Mouse (Mus musculus) cerebellum, adult 18-20 months (tissue): ENCODE results near the gene Dnmt3c.
A peak's percentile ranks its signal among the peaks of the same experiment; 100 is the strongest.

ENCODE experiments used
- DNase-seq, 2 experiments: peaks; one replicate each; pipeline ENCODE4 v3.0.0; 2021

Dnmt3c gene

DNA sequence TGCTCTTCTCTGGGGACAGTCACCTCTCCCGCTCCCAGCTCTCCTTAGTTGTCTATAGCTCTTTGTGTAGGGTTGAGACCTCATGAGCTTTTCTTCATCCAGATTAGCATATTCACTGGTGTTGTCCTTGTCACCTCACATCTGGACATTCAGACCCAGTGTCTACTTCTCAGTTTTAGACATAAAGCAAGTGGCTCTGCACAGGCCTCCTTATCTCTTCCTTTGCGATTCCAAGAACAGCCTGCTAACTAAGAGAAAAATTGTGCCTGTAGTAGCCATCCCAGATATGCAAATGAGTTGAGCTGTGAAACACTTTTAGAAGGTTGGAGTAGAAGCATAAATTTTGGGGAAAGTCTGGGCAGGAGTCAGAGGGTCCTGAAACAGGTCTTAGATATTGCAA, 28.0 kb downstream of the Dnmt3c start:
- no peak for DNase-seq

DNA sequence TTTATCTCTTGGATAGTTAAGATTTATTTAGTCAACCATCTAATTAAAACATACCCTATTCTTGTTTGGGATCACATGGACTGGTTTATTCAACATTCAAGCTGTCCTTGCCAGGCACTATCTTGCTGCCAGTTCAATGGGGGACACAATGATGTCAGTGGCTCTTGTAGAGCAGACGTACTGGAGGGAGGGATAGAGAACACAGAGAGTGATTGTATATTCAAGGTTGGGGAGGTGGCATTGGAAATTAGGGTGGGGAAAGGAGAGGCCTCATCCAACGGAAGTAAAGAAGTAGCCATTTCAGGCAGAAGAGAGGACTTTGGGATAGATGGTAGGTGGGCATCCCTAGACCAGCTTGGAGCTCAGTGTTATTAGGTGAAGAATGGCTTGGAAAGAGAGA, 28.4 kb downstream of the Dnmt3c start:
- no peak for DNase-seq

DNA sequence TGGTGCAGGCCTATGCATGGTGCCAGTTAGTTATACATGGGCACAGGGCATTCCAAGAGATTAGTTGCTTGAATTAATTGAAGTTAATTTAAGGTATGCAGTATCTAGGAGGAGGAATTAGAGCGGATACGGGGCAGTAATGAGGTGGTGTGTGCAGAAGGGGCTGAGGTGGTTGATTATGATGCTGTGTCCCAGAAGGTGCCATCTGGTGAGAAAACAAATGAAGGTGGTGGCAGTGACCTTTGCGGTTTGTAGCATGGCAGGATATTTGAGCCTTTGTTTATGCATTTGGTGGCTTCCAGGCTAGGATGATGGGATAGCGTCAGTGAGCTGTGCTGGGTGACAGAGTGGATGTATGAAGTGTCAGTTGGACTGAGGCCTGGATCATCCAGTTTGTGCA, 28.8 kb downstream of the Dnmt3c start:
- no peak for DNase-seq

DNA sequence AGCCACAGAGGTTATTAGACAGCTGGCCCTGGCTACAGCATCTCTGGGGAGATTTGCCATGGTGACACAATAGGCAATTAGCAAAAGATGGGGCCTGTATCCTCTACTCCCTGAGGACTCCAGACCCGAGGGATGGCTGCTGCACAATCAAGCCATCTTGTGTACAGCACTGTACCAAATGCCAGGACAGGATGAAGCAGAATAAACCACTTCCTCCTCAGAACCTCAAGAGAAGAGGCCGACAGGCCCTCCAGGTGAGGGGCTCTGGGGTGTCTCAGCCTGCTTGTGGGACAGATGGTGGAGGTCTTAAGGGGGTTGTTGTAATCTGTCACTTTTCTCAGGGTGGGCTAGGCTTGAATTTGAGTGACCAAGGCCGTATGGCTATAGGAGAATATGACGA, 37.6 kb downstream of the Dnmt3c start:
- DNase-seq = no peak

DNA sequence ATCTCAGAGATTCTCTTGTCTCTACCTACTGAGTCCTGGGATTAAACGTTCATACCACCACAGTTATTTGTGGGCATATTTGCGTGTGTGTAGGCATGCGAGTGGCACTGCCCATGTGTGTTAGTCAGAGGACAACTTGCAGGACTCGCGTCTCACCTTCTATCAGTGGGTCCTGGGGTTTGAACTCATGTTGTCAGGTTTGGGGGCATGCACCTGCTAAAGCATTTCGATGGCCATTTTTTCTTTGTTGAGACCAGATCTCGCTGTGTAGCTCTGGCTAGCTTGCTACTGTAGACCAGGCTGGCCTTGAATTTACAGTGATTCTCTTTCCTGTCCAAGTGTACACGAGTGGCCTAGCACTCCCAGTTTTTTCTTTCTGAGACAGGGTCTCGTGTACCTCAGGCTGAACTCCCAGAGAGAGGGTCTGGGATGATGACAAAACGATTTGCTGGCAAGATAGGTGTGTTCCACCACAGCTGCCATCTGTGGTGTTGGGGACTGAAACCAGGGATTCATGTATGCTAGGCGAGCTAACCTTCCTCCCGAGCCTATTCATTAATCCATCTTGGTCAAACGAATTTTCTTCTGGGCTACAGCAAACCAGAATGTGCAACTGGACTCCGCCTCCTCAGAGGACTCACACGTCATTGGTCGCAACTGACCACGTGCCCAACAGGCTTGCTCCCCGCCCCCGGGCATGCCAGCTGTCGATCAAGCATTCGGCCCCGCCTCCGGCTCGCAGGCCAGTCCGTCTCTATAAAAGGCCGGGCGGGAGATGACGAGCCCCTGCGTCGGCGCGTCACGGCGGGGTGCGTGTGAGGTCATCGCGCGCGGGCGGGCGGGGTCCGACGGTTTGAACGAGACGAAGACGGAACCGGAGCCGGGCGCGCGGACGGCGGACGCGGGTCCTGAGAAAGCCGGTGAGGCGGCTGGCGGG, 44.3 kb downstream of the Dnmt3c start, which contains the start of gene Mapre1:
Gene Mapre1 (plus strand): TSS at position 775 of the 937 bp plus-strand sequence.
- DNase-seq = peak; percentile 99 to 100

DNA sequence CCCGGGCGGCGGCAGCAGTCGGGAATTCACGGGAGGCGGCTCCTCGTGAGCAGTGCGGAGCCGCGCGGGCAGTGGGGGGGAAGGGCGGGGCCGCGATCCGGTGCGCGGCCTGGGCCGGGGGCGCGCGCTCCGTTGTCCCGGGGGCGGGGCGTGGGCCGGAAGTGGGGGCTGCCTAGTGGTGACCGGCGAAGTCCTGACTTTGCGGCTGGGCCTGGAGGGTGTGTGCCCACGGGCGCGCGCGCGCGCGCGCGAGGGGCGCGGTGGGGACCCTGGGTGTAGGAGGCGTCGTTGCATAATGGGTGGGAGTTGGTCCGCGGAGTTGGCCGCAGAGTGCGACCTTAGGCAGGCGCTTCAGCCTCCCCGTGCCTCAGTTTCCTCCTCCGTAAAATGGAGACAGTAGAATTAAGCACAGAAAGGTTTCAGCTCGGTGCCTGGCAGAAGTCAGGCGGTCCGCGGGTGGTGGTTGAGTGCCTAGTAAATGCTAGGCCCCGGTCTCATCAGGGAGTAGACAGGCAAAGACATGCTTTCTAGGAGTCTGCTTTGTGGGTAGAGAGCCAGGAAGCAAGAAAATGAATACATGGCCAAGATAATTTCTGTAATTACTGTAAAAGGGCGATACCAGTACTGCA, 45.1 kb downstream of the Dnmt3c start:
- peak in 1 of 2 experiments; percentile 45 for DNase-seq

DNA sequence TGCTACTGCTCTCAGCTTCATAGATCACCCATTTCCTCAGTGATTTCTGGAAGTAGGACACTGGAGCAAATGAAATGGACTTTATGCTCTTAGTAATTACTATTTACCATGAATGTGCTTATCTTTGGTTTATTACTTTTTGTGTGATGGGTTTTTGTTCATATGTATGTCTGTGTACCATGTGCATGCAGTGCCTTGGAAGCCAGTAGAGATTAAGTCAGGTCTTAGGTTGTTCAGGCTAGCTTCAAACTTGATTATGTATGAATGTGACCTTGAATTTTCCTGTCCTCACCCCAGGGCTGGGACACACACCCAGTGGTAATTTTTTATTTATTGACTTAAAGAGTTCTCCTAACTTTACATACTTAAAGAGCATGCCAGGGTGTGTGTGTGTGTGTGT, 51.5 kb downstream of the Dnmt3c start:
- DNase-seq = no peak

DNA sequence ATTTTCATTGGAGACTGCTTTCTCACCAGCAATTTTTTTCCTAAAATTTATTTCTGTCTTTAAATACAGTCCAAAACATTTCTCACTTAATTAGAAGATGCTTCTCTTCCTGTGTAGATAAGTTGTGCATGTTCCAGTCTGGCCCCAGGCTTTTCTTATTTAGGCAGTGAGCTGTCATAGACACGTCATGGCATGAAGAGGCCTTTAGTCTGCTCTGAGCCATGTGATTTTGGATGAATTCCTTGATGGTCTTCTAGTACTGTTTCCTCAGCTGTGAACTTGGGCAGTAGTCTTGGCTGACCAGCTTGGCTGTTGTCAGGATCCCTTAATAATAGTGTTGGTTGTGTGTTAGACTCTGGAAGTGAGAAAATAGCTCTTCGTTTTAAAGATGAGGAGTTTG, 53.9 kb downstream of the Dnmt3c start:
- no peak for DNase-seq

DNA sequence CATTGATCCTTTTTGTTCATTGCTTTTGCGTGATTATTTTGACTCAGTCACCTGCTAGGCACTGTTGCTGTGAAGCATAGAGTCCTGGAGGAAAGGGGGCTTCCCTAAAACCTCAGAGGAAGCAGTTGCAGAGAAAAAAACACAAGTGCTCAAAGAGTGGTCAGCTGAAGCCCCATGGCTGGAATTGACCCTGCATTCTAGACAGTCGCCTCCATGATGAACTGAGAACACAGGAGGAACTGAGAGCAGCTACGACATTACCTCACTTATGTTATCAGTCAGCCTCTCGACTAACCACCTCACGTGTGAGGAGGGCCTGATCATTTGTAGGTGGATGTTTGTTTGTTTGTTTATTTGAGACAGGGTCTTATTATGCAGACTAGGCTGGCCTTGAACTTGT, 65.7 kb downstream of the Dnmt3c start:
- DNase-seq = no peak

DNA sequence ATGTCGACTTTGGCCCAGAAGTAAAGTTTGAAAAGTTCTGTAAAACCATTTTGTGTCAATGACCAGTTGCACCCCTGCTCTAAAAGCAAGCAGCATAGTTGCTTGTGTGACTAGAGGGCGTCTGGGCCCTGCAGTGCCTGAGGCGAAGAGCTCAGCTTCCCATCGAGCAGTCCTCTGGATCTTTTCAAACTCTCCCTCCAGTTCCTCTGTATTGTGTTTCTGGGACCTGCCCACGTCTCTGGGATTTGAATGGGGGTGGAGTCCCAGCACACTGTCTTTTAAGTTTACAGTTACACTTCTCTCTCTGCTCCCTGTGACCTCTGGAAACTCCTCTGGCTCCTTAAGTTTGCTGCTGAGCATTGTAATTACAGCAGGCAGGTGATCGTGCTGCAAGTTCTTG, 71.0 kb downstream of the Dnmt3c start:
- no peak for DNase-seq

DNA sequence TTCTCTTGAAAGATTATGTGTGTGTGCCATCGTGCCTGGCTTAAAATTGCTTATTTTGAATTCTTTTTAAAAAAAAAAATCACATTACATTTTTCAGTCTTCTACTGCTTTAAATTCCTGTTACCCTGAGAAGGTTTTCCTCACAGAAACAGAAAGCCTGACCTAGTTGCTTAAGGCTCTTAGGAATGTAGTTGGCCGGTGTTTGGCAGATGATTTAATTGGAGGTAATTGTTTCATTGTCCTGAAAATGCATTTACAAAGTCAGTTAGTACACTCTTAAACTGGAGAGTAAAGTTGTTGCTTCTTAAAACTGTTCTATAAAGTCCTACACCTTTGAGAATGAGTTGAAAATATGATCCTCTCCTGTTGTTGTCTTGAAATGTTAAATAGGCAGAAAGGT, 72.4 kb downstream of the Dnmt3c start:
- no peak for DNase-seq

DNA sequence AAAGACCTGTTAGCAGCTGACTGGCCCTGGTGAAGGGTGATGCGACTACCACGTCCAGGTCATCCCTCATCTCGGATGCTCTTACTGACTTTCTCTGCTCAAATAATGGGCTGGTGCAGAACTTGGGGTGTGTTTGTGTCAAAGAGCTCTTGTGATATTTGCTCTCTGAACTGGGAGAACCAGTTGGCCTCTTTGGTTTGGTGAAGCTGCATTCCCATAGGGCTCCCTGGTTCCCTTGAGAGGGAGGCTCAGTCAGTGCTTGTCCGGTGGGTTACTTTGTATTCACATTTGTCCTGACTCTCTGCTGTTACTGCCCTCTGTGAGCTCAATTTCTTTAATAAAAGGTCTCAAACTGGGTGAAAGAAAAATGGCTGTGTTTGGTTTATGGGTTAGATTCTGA, 76.5 kb downstream of the Dnmt3c start:
- no peak for DNase-seq

DNA sequence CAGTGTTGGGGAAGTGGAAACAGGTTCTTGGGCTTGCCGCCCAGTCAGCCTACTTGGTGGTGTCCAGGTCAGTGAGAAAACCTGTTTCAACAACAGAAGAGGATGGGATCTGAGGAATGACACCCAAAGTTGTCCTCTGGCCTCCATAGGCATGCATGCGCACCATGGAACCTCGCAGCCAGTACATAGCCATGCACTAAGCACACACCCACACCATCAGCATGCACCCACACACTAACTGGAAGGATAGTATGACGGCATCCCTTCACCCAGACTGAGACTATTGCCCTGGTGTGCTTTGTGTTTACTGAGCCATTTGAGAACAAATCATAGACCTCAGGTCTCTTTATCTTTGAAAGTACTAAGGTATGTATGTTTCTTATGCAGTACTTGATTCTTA, 79.0 kb downstream of the Dnmt3c start:
- DNase-seq = no peak

DNA sequence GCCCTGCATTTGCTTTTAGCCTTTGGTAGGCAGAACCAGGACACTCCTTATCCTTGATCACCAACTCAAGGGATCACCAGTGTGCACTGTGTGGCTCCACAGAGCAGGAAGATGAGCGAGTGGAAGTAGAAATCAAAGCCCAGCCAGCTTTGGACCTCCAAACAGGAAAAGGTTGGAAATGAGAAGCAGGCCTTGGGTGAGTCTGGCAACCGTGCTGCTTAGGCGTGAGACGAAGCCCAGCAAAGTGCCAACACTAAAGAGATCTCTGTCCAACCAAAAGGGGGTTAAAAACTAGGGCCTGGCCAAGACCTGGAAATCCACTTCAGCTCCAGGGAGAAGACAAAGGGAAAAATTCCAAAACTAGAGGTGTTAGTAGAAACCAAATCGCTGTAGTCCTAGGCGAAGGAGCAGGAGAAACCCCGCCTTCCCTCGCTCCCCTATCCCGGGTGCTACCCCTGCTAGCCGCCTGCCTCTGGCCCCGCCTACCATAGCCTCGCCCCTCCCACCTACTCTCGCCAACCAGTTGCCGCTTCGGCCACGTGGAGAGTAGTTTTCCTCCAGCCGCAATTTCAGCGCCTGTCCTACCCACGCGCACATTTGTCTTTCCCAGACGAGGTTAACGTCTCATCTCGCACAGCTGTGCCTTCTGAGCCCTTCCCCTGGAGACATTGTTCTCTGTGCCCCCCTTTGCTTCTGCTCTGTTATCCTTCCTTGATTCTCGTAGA, 82.3 kb downstream of the Dnmt3c start:
- peak; percentile 32 to 48 for DNase-seq
